In genomic region chr8:82774093-82774422, GRCm38 (mm10) we compare ENCODE assay signal across 8 mouse cellular contexts. TPM values are rescaled to one million over a fixed set of nuclear protein-coding genes. Genes with fewer than 3 reads are reported as not detected.
A peak's percentile ranks its signal among the peaks of the same experiment; 100 is the strongest.
DNase-seq lines count a peak whose midpoint lies in the region; ATAC-seq lines count a peak whose summit lies in the region.

Zfp330 (minus strand) TSS chr8:82774160.

- WGBS in intestine, embryonic 14.5 days = 0% methylated on average over 16 of the region's 16 CpGs

- no peaks in the 10 kb centered on the region for H3K9me3 ChIP-seq in intestine, embryonic 14.5 days (ENCODE audit: control insufficient read depth, low read length)

- H3K27me3 ChIP-seq in intestine, embryonic 14.5 days (replicated peaks; ENCODE audit: control insufficient read depth, insufficient read depth, low read length) = no peaks in the 10 kb centered on the region

- peak within 1 kb of the TSS; percentile 71; the same call in 1 of the 2 replicates for H3K27ac ChIP-seq in intestine, embryonic 14.5 days (ENCODE audit: low read depth)

- H3K36me3 ChIP-seq in intestine, embryonic 14.5 days (ENCODE audit: control insufficient read depth, insufficient read depth, low read length) = peaks cover 36% of the 10 kb centered on the region

- H3K4me2 ChIP-seq in intestine, embryonic 14.5 days (ENCODE audit: low read length) = peak within 1 kb of the TSS; percentile 82

- peak within 1 kb of the TSS; percentile 97 for H3K4me3 ChIP-seq in intestine, embryonic 14.5 days (ENCODE audit: low read depth, low read length)

- ATAC-seq in intestine, embryonic 14.5 days (replicated peaks; ENCODE audit: low FRiP score, low TSS enrichment, low read depth) = peak; percentile 98

- peak within 1 kb of the TSS; percentile 93 for H3K9ac ChIP-seq in intestine, embryonic 14.5 days (ENCODE audit: low read length)

- peak; percentile 85 for DNase-seq in adrenal gland, adult 18-20 months (ENCODE audit: low spot score in 2 of 2)
- peak; percentile 95 for DNase-seq in embryo, embryonic 11 days
- peak; percentile 85 for DNase-seq in gastrocnemius, postnatal 25 days
- peak; percentile 94 for DNase-seq in intestine, embryonic 14.5 days (ENCODE audit: low spot score)
- DNase-seq in left cerebral cortex, postnatal 14 days (ENCODE audit: low spot score in 2 of 2) = peak; percentile 91 to 93
- DNase-seq in mesoderm, embryonic 11.5 days (ENCODE audit: low read depth, low spot score) = peak; percentile 93
- DNase-seq in right cerebral cortex, postnatal 36 days (ENCODE audit: low spot score in 2 of 2) = peak; percentile 89 to 93
- DNase-seq in yolk sac, embryonic 10.5 days (ENCODE audit: low spot score) = peak; percentile 92

- H3K4me1 ChIP-seq in intestine, embryonic 14.5 days (replicated peaks; ENCODE audit: control insufficient read depth, insufficient read depth, low read length) = peaks cover 8% of the 10 kb centered on the region; the same call in 1 of the 2 replicates

- intact Hi-C loops in left cerebral cortex, postnatal 14 days (cut with DNase I) = loop anchor here (10.0 kb wide), 1 partner anchor 321 kb away; no protein-coding TSS in a partner anchor

RNA-seq across cellular contexts. Expression of gene Zfp330, which starts in this region (rescaled TPM):
- 10 to 100 TPM; 35.4 to 43.4 TPM for total RNA-seq in adrenal gland, adult 18-20 months (2021)
- total RNA-seq in gastrocnemius, postnatal 25 days (2021) = 10 to 100 TPM; 18.8 to 21.0 TPM
- 65.0 and 69.7 TPM in 2 replicates for polyA plus RNA-seq in intestine, embryonic 14.5 days (2014; fragmentation: Nextera tagmentation; extraction: Ambion mirVana)
- 10 to 100 TPM; 34.3 to 37.9 TPM for total RNA-seq in left cerebral cortex, postnatal 14 days (2021)

Comparison
In these comparisons a context has a peak if more than half of its experiments do, and no peak if none do; other contexts are left out.
1. Peak in every context shown above with its lines: DNase-seq, ATAC-seq, H3K4me3 ChIP-seq and H3K27ac ChIP-seq.